Mouse (Mus musculus) C2C12 (cell line): ENCODE results near the gene Lpin2.

Experiments used
- CEBPB ChIP-seq: IDR thresholded peaks from one replicate; pipeline ENCODE4 v1.6.1; 2011; ENCODE audit warnings: low read depth, mild to moderate bottlenecking, control low read depth, moderate library complexity
- CTCF ChIP-seq: IDR thresholded peaks from one replicate; pipeline ENCODE4 v1.5.1; 2011; ENCODE audit not compliant: control insufficient read depth, insufficient read depth, insufficient read length
- FOSL1 ChIP-seq: IDR thresholded peaks from one replicate; pipeline ENCODE4 v1.8.0; 2011; ENCODE audit warnings: mild to moderate bottlenecking, low read length; ENCODE audit not compliant: poor library complexity, insufficient read depth, severe bottlenecking
- MAX ChIP-seq: IDR thresholded peaks from one replicate; pipeline ENCODE4 v1.6.1; 2011; ENCODE audit warnings: mild to moderate bottlenecking, control low read depth
- MYOD1 ChIP-seq: IDR thresholded peaks from one replicate; pipeline ENCODE4 v1.6.1; 2011; ENCODE audit warnings: low read depth; ENCODE audit not compliant: control insufficient read depth, insufficient read length
- MYOG ChIP-seq: IDR thresholded peaks from one replicate; pipeline ENCODE4 v1.6.1; 2011; ENCODE audit not compliant: control insufficient read depth, insufficient read length; ENCODE audit errors: extremely low read depth
- USF1 ChIP-seq: IDR thresholded peaks from one replicate; pipeline ENCODE4 v1.6.1; 2011; ENCODE audit warnings: low read depth, mild to moderate bottlenecking, control low read depth, moderate library complexity

DNA sequence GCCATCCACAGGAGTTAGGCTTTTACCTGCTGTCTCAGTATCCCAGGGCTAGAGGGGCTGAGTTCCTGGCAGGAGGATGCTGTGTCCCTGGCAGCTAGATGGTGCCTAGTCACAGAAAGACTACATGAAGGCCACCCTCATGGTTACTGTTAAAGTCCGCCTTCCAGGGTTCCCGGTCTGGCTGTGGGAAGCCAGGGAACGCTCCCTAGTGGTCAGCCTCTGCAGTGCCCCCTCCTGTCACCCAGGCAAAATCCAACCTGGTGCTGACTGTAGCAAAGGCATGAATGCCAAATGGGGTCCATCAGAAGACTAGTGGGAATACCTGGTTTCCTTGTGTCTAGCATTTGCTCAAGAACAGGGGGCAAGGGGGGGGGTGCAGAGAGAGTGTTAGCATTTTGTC, 78.3 kb downstream of the Lpin2 start:
- TF ChIP-seq USF1 (no peak), CTCF (no peak), MYOD1 (no peak), CEBPB (no peak), MYOG (no peak), MAX (no peak), FOSL1 (no peak)
